Mouse (Mus musculus) CH12.LX (cell line): ENCODE results near the gene Plcz1. TPM values are rescaled to one million over a fixed set of nuclear protein-coding genes. Genes with fewer than 3 reads are reported as not detected.

Source experiments
- DNase-seq: peaks from one replicate; pipeline ENCODE4 v3.0.0-alpha.2; 2013; ENCODE audit errors: extremely low read depth
- H3K27ac ChIP-seq: 2 replicates; pipeline ENCODE4 v1.5.1; 2012; ENCODE audit warnings: low read depth, mild to moderate bottlenecking, control low read depth, moderate library complexity; ENCODE audit not compliant: insufficient read depth
- H3K27me3 ChIP-seq: replicated peaks from 2 replicates; pipeline ENCODE3; 2012; ENCODE audit warnings: inconsistent platforms
- H3K36me3 ChIP-seq, 2 experiments: replicated peaks in 1 of 2; 2 replicates each; pipeline versions ENCODE3 to v1.6.1; 2012; ENCODE audit warnings: inconsistent platforms in 1 of 2, low read length in 1 of 2, mild to moderate bottlenecking in 1 of 2, mixed read lengths in 1 of 2, moderate library complexity in 1 of 2; ENCODE audit not compliant: control insufficient read depth in 1 of 2, insufficient read depth in 1 of 2
- H3K4me1 ChIP-seq, 2 experiments: 2 replicates each; pipeline ENCODE4 v1.6.1; 2012; ENCODE audit warnings: inconsistent platforms in 1 of 2, moderate library complexity in 1 of 2; ENCODE audit not compliant: insufficient read depth in 2 of 2, control insufficient read depth in 1 of 2
- H3K4me2 ChIP-seq: 2 replicates; pipeline ENCODE4 v1.6.1; 2012; ENCODE audit warnings: low read depth, mild to moderate bottlenecking, control low read depth; ENCODE audit not compliant: poor library complexity, insufficient read depth, severe bottlenecking
- H3K4me3 ChIP-seq, 3 experiments: fragments of 150-350 bp in 1 of 3; sonication (generic) in 1 of 3; replicated peaks in 1 of 3; 2 replicates each; pipeline versions ENCODE3 to v1.5.1; 2011 to 2012; ENCODE audit warnings: low read depth in 2 of 3, low read length in 2 of 3, mild to moderate bottlenecking in 2 of 3, moderate library complexity in 2 of 3, control low read depth in 1 of 3, improper control_type of control experiment in 1 of 3, inconsistent platforms in 1 of 3, mixed read lengths in 1 of 3; ENCODE audit not compliant: poor library complexity in 1 of 3
- H3K79me2 ChIP-seq: replicated peaks from 2 replicates; pipeline ENCODE4 v1.6.1; 2012; ENCODE audit warnings: mild to moderate bottlenecking, moderate library complexity; ENCODE audit not compliant: control insufficient read depth, poor library complexity, insufficient read depth, severe bottlenecking; ENCODE audit errors: extremely low read depth
- H3K9ac ChIP-seq: 2 replicates; pipeline ENCODE4 v1.6.1; 2012; ENCODE audit warnings: low read depth, mild to moderate bottlenecking, control low read depth, moderate library complexity; ENCODE audit not compliant: insufficient read depth
- H3K9me3 ChIP-seq: replicated peaks from 2 replicates; pipeline ENCODE3; 2012; ENCODE audit warnings: low read length, inconsistent platforms, mixed read lengths
- BHLHE40 ChIP-seq: IDR thresholded peaks from 2 replicates; pipeline ENCODE4 v1.6.1; 2011; ENCODE audit warnings: mild to moderate bottlenecking, low read depth, low read length, improper control_type of control experiment
- CHD1 ChIP-seq: IDR thresholded peaks from 2 replicates; pipeline ENCODE4 v1.6.1; 2012; ENCODE audit warnings: low read depth, low read length, improper control_type of control experiment, inconsistent platforms
- CTCF ChIP-seq, 2 experiments: IDR thresholded peaks in 1 of 2; conservative IDR thresholded peaks in 1 of 2; 2 replicates each; pipeline ENCODE4 v1.5.1; 2011 to 2012; ENCODE audit warnings: low read depth in 2 of 2, low read length in 2 of 2, improper control_type of control experiment in 1 of 2, inconsistent platforms in 1 of 2, mild to moderate bottlenecking in 1 of 2, moderate library complexity in 1 of 2
- E2F4 ChIP-seq: IDR thresholded peaks from 2 replicates; pipeline ENCODE4 v1.6.1; 2011; ENCODE audit warnings: low read depth, low read length, improper control_type of control experiment; ENCODE audit not compliant: insufficient replicate concordance
- EP300 ChIP-seq: IDR thresholded peaks from 2 replicates; pipeline ENCODE4 v1.6.1; 2011; ENCODE audit warnings: low read length, improper control_type of control experiment
- KAT2A ChIP-seq: IDR thresholded peaks from 2 replicates; pipeline ENCODE4 v1.6.1; 2012; ENCODE audit warnings: low read length, improper control_type of control experiment, inconsistent platforms; ENCODE audit not compliant: insufficient replicate concordance
- MAX ChIP-seq: IDR thresholded peaks from 2 replicates; pipeline ENCODE4 v1.6.1; 2011; ENCODE audit warnings: low read length, improper control_type of control experiment
- MXI1 ChIP-seq: IDR thresholded peaks from 2 replicates; pipeline ENCODE4 v1.6.1; 2011; ENCODE audit warnings: mild to moderate bottlenecking, low read depth, low read length, improper control_type of control experiment
- PAX5 ChIP-seq: IDR thresholded peaks from 2 replicates; pipeline ENCODE4 v1.6.1; 2012; ENCODE audit warnings: low read length, inconsistent platforms, mixed read lengths
- POLR2A ChIP-seq: IDR thresholded peaks from 2 replicates; pipeline ENCODE4 v1.6.1; 2011; ENCODE audit warnings: low read depth, mild to moderate bottlenecking, improper control_type of control experiment, low read length
- SMC3 ChIP-seq: IDR thresholded peaks from 2 replicates; pipeline ENCODE4 v1.6.1; 2011; ENCODE audit warnings: low read depth, low read length, improper control_type of control experiment
- TBP ChIP-seq: conservative IDR thresholded peaks from 2 replicates; pipeline ENCODE4 v1.6.1; 2011; ENCODE audit warnings: low read depth, low read length, improper control_type of control experiment
- TCF12 ChIP-seq: IDR thresholded peaks from 2 replicates; pipeline ENCODE4 v1.6.1; 2014; ENCODE audit warnings: low read depth, mild to moderate bottlenecking, inconsistent platforms, low read length, improper control_type of control experiment
- UBTF ChIP-seq: IDR thresholded peaks from 2 replicates; pipeline ENCODE4 v1.6.1; 2012; ENCODE audit warnings: low read depth, mild to moderate bottlenecking, inconsistent platforms, low read length, improper control_type of control experiment, moderate library complexity
- USF1 ChIP-seq: IDR thresholded peaks from 2 replicates; pipeline ENCODE4 v1.6.1; 2014; ENCODE audit warnings: low read depth, mild to moderate bottlenecking, inconsistent platforms, low read length, improper control_type of control experiment
- USF2 ChIP-seq: conservative IDR thresholded peaks from 2 replicates; pipeline ENCODE4 v1.6.1; 2011; ENCODE audit warnings: low read depth, low read length, improper control_type of control experiment
- ZNF384 ChIP-seq: IDR thresholded peaks from 2 replicates; pipeline ENCODE4 v1.6.1; 2012; ENCODE audit warnings: low read depth, low read length, improper control_type of control experiment, inconsistent platforms
- dilution Hi-C: fragments of 300-500 bp; cut with MboI; formaldehyde crosslinking; loops from 2 replicates; pipeline ENCODE4 v1.14.3; 2020; ENCODE audit warnings: low sequenced_read_pairs; ENCODE audit not compliant: extremely low pct_unique_long_range_greater_than_20kb, extremely low pct_ligation_motif_present
- in situ Hi-C: fragments of 300-500 bp; cut with MboI; formaldehyde crosslinking; loops from 3 replicates; pipeline ENCODE4 v1.14.3; 2019; ENCODE audit warnings: low sequenced_read_pairs, low pct_ligation_motif_present, low pct_unique_long_range_greater_than_20kb, mixed read lengths
- polyA plus RNA-seq: library from polyadenylated mRNA; unstranded; fragments of >175 nt; gene quantifications from 2 replicates; pipeline ENCODE4 v1.2.1, GENCODE M21; 2012; ENCODE audit warnings: low read depth; ENCODE audit not compliant: insufficient read length
- total RNA-seq, 2 experiments: library from RNA; depleted of rRNA; stranded (reverse); fragments of 300-350 nt in 1 of 2; fragments of >200 nt in 1 of 2; gene quantifications; 2 replicates each; pipeline ENCODE4 v1.2.3; 2012 to 2014

Plcz1 gene
- total RNA-seq (2012; rRNA removed) (not detected in 2 replicates), total RNA-seq (2014; rRNA removed) (not detected in 2 replicates), polyA plus RNA-seq (not detected in 2 replicates)

- no peak within 1 kb of the TSS for H3K27ac ChIP-seq
- H3K36me3 ChIP-seq: no peaks in the 10 kb centered on the region
- H3K4me2 ChIP-seq: no peak within 1 kb of the TSS
- dilution Hi-C loops (no loop called here), in situ Hi-C loops (no loop called here)
- no peaks in the 10 kb centered on the region for H3K27me3 ChIP-seq
- H3K79me2 ChIP-seq: no peaks in the 10 kb centered on the region
- H3K4me1 ChIP-seq: no peaks in the 10 kb centered on the region
- DNase-seq: no peak
- peaks cover 67% of the 10 kb centered on the region for H3K9me3 ChIP-seq
- TF ChIP-seq SMC3 (no peak), CTCF (conservative IDR thresholded peaks at IDR 0.05 in 1 of 2, IDR thresholded peaks at IDR 0.05 in 1 of 2; ENCODE audit: low read depth in 2 of 2, low read length in 2 of 2) (no peak), MAX (no peak), BHLHE40 (no peak), E2F4 (no peak), EP300 (no peak), MXI1 (no peak)
- no peak within 1 kb of the TSS for H3K4me3 ChIP-seq
- H3K9ac ChIP-seq: no peak within 1 kb of the TSS
These were observed at the start of gene Plcz1 for GRCm38 (mm10) chr6:140041357-140041756. TSS of gene Plcz1 (minus strand) at chr6:140041457.

GRCm38 (mm10) chr6:140089855-140090254 lies 48.6 kb upstream of the Plcz1 start:
- no peak for TF ChIP-seq CTCF (conservative IDR thresholded peaks at IDR 0.05 in 1 of 2, IDR thresholded peaks at IDR 0.05 in 1 of 2; ENCODE audit: low read depth in 2 of 2, low read length in 2 of 2)
- TF ChIP-seq EP300: no peak
- TF ChIP-seq TBP: no peak
- no peak for TF ChIP-seq E2F4
- no peak for TF ChIP-seq CHD1
- TF ChIP-seq UBTF: no peak
- in situ Hi-C loops (no loop called here), dilution Hi-C loops (no loop called here)
- Histone ChIP-seq H3K27me3 (no peaks in the 10 kb centered on the region), H3K79me2 (no peaks in the 10 kb centered on the region), H3K27ac (no peak overlapping the region), H3K4me3 (no peak overlapping the region), H3K4me1 (no peaks in the 10 kb centered on the region), H3K9ac (no peak overlapping the region), H3K4me2 (no peak overlapping the region), H3K36me3 (no peaks in the 10 kb centered on the region), H3K9me3 (peaks cover 39% of the 10 kb centered on the region)
- no peak for DNase-seq

DNA sequence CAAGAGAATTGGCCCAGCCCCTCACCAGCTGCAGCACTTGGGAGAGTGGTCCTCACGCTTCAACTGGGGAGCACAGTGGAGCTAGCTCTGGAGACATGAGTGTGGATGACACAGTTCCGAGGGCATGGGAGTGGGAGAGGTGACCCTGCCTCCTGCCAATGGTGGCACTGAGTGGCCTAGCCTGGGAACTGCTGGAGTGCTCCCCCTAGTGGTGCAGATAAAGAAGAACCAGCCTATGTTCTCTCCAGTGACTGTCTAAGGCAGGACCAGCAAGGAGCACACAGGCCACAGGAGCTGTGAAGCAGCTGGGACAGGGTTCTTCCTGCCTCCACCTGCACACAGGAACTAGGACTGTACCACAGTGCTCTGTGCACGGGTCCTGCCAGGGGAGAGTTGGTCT lies 40.5 kb upstream of the Plcz1 start:
- H3K9ac ChIP-seq: no peak overlapping the region
- no peak overlapping the region for H3K27ac ChIP-seq
- dilution Hi-C loops: no loop called here
- H3K4me2 ChIP-seq: no peak overlapping the region
- no peaks in the 10 kb centered on the region for H3K36me3 ChIP-seq
- in situ Hi-C loops: no loop called here
- H3K4me3 ChIP-seq: no peak overlapping the region
- DNase-seq: no peak
- TF ChIP-seq POLR2A: no peak
- no peak for TF ChIP-seq ZNF384
- TF ChIP-seq KAT2A: no peak
- no peak for TF ChIP-seq USF2
- TF ChIP-seq USF1: no peak
- no peak for TF ChIP-seq PAX5
- TF ChIP-seq EP300: no peak
- TF ChIP-seq TCF12: no peak
- peaks cover 47% of the 10 kb centered on the region for H3K9me3 ChIP-seq
- no peaks in the 10 kb centered on the region for H3K79me2 ChIP-seq
- H3K27me3 ChIP-seq: no peaks in the 10 kb centered on the region
- H3K4me1 ChIP-seq: no peaks in the 10 kb centered on the region
